Mouse (Mus musculus) yolk sac, embryonic 10.5 days (tissue): Measurements from ENCODE around the gene Gm10260.

Source experiments
- DNase-seq: peaks from one replicate; pipeline ENCODE4 v3.0.0-alpha.2; 2017; ENCODE audit warnings: low spot score

Gm10260 gene

DNA sequence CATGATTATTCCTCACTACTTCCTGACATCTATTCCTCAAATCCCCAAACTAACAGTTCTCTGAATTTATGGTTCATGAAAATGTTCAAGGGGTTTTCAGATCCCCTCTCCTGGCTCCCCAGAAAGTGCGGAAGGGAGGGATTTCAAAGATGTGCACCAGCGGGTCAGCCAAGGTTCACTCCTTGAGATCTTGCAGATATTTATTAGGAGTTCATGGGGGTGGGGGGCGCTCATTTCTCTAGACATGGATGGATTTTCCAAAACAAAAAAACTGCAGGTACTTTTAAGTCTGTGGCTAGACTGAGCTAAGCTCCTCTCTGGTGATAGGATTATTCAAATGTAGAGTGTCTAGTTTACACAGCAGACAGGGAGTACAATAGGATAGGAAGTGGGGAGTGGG is 8.4 kb upstream of the Gm10260 start:
- no peak for DNase-seq

DNA sequence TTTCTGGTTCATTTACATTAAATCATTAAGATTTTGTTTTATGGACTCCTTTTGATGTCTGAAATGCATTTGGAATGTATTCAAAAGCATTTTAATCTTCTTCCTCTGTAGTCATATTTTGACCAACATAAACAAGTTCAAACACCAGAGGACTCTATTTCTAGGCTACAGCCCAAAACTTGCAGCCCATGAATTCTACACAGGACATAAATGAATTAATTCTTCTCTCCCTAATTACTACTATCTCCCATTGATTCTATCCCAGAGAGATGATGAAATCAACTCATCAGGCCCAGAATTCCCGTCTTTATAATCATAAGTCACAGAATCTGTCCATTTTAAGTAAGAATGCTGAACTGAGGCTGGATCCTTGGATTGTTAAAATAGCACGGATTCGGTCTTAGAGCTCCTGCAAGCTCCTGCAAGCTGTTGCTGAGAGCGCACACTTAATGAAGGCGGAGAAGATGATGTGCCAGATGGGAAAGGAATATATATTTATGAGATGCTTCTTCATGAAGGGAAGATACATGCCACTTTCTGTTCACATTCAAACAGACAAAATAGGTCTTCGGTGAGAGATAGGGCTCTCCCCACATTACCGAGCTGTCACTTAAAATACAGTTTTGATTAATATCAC is 7.7 kb upstream of the Gm10260 start:
- DNase-seq = no peak

DNA sequence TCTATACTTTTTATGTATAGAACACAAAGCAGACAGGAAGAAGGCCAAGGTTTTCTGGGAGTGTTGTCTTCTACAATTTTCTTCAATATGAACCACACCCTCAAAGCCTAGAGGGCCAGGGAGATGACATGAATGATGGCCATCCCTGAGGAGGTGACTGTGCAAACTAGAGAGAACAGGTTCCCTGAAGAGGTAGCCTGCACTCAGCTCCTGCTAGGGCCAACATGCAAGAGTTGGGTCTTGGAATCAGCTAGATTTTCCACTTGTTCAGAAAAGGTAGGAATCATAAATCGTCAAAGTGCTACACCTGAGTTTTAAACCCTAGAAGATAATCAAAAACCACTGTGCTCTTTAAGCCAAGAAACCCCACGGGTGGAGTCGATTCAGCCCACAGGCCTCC is 6.2 kb upstream of the Gm10260 start:
- no peak for DNase-seq

DNA sequence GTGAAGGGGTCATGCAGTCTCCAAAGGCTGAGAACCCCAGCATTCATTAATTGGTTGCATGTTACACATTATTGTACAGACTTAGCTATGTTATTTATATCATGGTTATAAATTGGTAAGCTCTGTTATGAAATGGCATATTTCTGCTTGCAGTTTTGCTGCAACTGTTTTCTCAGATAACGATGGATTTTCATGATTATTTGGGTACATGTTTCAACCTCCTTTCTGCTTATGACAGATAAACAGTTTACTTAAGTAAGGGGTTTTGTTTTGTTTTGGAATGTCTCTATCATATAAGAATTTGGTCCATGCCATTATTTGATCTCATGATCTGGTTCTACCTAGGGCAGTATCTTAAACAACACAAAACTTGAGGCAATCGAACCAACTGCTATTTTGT is 5.5 kb upstream of the Gm10260 start:
- no peak for DNase-seq

DNA sequence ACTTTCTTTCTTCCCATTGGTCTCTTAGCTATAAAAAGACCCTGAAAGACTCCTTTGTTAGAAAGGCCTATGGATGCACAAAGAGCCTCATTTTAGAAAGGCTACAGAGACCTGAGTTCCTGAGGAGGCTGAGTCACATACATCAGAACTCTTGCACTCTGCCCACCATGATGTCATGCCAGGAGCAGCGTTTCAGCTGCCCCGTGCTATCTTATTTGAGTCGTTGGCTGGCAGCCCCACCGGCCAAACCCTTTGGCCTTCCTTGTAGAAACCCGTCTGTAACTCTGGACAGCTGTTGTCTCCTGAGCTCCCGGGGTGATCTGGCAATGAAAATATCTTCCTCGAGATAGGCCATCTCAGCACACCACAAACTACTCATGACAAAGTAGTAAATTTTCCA is 3.6 kb upstream of the Gm10260 start:
- no peak for DNase-seq

DNA sequence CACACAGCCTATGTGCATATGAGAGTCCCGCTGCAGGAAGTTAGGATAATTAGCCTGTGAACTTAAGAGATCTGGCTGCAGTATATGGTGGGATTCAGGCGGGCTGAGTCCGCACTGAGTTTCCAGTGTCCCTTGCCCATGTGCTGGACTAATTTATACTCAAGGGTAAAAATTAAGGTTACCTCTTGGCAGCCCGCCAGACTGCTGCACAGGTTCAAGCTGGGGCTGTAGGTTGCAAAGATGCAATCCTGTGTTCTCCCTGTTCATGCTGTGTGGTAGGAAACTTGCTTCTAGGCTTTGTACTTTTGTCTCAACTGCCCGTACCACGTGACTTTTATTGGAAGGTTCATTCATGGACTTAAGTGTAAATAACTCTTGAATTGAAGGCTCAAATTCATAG is 3.0 kb upstream of the Gm10260 start:
- no peak for DNase-seq

DNA sequence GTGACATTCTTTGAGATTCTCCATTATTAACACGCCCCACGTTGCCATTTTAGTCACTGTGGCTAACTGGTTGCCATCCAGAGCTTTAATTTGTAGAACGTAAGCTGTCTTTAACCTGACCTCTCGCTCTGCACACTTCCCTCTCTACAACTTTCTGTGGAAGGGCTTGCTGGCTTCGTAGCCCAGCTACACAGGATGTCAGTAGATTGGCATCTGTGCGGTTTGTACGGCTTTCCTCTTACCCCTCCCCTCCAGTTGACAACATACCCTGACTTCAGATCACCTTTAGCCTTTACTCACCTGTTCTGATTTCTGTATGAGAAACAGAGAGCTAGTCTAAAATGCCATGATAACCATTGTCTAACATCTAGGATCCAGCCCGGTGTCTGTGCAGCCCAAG is 1.7 kb upstream of the Gm10260 start:
- DNase-seq = no peak

DNA sequence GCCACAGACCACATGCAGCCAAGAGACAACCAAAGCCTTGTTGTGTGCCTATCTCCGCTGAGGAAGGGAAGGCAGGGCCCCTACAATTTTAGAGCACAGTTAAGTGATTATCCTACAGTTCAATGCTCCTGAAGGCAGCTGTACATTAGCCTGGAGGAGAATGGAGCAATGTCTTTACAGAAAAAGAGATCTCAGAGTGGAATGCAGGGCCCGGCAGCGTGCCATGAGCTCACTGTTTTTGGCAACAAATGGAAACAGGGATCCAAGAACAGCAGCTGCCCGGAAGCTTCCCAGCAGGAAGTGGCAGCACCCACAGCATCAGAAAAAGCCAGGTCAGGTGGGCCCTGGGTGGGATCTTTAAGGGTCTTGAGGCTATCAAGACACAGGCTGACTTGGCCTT is 3.4 kb downstream of the Gm10260 start:
- DNase-seq = no peak

DNA sequence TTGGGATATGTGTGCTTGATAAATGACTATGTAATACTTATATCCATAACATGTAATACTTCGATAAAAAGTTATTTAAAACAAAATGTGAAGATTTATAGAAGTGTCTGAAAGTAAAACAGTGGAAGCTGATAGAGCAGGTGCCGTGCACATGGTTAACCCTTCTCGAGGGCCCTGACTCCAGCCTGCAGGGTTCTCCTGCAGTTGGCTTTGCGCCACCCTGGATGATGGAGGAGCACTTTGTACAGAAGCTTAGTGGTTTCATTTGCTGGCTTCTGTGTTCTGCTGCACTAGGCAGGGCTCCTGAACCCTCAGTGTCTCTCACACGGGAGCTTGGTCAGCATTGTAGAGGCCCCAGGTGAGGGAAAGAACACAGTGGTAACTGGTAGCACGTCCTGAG is 4.3 kb downstream of the Gm10260 start:
- DNase-seq = no peak

DNA sequence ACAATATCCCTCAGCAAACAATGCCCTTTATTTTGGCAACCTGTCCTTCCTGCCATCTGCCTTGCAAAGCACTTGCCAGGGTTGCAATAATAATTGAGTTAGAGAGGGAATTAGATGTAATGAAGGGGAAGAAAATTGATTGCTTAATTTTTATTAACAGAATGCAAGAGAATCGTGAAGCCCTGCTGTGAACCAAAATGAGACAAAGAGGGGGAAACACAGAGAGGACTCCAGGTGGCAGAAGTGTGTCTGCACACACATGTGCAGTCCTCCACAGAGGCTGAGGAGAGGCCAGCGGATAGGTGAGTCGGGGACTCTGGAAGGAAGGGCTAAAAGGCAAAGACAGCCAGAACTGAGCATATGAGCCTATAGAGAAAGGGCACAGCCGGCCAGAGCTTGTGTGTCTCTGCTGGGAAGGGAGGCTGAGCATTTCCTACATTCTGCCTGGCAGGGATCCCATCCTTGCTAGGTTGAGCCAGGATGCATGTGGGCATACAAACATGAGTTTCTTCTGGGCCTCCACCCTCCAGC is 9.5 kb downstream of the Gm10260 start:
- no peak for DNase-seq

DNA sequence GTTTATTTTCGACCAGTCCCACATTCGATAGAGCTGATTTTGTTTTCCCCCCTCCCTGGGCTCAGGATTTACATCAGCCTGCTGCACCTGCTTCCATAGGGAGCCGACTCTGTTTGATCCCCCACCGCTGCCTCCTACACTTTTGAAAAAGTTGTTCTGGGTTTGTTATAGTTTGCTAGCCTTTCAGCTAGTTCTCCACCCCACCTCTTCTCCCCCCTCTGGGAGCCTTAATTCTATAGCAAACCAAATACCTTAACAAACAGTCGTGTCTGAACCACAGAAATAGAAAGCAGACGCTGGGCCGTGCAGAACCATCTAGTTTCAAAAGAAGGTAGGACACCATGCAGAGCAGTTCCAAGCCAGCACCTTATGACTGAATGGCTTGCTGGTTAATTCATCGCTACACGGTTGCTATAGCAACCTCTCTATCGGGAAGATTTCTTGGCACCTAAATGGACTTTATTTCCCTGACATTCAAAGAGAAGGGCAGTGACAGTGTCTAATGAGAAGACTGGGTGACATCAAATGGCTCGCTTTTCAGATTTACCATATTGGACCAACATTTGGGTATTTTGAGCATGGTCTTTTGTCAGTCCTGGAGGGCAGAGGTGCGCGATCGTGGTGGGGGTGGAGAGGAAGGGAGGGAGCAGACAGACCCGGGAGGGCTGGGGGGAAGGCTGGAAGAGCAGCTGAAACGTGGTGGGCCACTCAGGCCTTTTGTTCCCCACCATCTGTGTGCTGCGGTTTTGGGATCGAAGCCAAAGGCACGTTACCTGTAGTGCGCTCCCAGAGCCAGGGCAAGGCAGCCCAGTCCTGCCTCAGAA is 13.2 kb downstream of the Gm10260 start:
- DNase-seq = no peak

DNA sequence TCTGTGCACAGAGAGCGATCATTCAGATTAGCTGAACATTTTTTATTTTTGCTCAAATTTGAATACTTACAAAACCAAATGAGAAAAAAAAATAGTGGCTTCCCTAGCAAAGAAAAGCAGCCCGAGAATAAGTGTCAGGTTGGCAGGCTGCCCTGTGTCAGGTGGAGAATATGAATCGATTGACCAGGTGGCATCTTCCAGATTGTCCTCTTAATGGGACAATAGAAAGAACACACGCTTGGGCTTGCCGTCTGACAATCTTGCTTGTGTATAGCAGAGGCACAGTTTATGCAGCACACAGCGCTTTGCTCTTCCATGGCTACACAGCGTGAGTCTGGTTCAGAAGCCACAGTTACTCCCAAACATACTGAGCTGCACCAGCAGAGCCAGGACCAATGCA is 15.8 kb downstream of the Gm10260 start:
- no peak for DNase-seq

DNA sequence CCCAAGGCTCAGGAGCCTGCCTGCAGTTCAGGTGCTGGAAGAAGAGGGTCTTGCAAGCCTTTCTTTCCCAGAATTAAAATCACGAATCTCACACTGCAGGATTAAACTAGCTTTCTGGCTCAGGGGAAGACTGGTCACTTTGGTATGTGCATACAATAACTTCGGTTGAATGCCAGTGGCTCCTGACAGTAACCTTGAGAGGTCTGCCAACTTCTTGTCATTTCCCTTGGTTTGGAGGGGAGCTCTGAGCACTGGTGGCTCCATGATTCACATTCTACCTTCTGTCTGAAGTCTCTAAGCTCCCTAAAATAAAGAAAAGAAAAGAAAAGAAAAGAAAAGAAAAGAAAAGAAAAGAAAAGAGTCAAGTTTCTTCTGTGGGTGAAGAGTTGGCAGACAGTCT is 16.4 kb downstream of the Gm10260 start:
- no peak for DNase-seq

DNA sequence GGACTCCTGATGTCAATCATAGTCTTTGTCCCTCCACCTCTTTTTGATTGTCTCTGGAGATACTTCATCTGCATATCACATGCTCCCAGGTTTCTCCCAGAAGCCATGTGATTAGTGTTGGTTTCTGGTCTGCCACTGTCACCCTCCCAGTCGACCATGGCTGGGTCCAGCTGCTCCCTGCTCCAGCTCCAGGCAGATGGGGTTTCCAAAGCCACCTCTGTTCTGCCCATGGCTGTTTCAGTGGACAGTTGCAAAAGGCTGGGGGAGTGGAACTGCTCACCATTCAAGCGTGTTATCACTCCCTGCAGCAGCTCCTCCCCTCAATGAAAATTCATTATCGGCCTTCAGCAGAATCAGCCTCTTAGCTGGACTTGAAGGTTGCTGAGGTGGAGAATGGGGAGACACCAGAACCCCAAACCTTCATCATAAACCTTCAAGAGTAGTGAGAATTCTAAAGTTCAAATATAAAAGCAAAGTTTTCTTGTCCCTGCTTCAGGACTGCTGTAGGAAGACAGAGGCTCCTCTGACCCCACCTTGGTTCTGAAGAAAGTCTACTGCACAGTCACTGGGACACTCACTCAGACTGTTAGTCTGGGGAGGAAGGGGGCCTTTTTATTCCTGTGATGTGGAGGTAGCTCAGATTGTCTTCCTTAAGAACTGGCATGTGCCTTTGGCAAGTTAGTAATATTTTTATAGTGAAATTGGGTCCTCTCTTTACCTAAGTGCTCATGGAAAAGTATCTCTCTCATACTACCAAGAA is 17.0 kb downstream of the Gm10260 start:
- DNase-seq = no peak

DNA sequence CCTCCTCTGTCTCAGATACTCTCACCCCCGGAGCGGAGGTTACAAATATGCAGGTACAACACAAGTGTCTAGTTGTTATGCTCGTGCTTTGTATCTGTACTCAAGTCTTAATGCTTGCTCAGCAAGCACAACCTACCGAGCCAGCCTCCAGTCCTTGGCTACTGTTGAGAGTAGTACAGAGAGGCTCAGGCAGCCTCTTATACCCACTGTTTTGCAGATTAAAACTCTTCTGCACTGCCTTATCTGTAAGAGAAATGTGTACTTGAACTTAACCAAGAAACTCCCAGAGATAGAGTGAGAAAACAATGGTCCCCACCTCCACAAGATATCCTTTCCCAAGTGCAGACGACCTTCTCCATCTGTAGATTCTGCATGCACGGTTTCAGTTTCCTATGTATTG is 24.5 kb downstream of the Gm10260 start:
- DNase-seq = no peak

DNA sequence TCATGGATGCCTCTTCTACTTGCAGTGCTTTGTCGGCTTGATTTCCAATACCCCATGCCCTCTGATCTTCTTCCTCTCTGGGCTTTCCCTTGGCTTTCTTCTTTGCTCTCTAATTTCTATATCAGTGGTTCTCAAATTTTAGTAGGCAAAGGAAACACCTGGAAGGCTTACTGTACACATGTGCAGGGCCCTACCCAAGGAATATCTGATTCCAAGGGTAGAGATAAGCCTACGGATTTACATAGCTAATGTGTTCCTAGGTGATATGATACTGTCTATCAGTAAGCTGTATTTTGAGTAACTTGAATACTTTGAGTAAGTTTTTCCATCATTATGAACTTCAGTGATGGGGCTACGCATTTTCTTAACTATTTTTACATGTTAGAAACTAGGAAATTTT is 25.7 kb downstream of the Gm10260 start:
- DNase-seq = no peak

DNA sequence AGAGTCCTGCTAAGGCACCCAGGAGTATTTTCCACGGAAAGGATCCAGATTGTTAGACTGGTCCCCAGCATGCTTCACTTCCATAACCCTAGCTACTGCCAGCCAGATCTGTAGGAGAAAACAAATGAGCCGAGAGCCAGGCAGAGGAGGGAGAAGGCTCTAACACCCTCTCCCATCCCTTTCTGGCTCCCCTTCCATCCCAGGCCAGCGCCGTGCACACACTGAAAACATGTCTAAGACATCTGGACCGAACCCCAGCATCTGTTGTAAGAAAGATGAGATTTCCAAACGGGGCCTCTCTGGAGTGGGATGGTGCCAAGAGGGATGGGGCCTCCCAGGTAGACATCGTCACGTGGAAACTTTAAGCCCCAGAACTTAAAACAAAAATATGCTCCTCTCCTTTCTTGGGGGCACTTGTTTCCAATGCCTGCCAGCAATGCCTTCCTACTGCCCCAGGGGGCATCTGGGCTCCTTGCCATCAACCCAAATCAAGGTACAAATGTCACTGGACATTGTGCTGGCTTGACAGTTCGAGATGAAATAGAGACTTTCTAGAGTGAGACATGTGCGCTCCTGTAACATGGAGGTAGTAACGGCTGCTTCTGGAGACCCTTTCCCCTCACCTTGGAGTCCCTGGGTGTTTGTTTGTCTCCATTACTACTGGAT is 35.1 kb downstream of the Gm10260 start:
- DNase-seq = no peak

DNA sequence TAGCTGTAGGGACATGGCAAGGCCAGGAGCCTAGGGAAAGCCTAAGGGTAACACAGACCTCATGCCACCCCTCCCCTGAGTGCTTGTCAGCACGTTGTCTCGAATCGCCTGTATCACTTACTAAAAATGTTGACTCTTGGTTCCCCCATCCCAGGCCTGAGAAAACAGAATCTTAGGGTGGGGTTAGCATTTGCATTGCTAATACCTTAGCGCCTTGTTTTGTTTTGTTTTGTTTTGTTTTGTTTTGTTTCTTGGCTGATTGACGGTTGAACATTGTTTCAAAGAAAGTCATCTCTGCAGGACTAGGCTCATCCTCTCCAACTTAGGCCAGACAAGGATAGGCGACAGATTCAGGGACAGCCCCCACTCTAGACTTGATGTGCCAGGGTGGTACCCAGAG is 35.9 kb downstream of the Gm10260 start:
- DNase-seq = no peak

DNA sequence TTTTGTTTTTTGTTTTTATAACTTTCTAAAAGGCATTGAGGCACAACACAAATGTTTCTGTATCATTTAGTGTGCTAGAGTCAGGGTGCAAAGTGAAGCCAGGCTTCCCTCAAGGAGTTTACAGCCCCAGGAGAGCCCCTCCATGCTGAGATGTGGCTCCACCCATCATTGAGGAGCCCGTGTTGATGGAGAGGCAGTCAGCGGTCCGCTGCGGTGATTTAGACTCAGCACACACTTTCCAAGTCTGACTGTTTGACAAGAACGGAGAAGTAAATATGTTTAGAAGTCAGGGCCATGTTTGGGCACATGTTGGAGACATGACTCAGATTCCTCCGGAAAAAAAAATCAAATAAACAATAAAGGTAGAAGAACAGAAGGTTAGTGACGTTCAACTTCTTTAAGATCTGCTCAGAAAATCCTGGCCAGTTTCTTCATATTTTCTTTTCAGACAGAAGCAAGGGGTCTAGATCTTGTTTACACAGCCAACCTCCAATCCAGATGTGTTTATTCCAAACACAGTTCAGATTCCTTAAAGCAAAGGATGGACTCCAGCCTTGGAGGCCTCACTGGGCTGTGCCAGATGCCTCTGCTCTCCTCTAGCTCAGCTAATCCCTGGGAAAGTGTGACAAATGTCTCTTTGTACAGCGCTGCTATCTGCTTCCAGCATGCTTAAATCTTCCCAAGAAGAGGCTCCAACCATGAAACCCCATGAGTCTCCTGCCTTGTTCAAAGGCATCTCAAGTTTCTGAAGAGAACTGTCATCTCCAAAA is 47.7 kb downstream of the Gm10260 start:
- DNase-seq = peak; percentile 1

DNA sequence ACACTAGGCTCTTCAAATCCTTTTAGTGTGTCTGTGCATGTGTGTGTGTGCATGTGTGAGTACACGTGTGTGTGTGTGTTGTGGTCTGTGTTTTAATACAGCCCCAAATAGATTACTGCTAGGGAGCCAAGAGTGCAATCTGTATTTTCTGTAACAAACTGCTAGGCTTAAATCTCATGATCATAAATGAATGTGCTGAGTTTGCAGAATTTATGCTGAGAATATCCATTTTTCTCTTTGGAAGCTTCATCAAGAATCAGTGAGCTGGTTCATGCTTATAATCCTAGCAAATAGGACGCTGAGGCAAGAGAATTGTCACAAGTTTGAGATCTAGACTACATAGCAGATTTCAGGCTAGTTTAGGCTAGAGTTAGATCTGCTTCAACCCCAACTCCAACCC is 48.9 kb downstream of the Gm10260 start:
- DNase-seq = no peak
